Mouse (Mus musculus) heart, postnatal 0 days (tissue): Measurements from ENCODE around the gene Gm5416.

Experiments
- CTCF ChIP-seq: IDR thresholded peaks from 2 replicates; pipeline ENCODE4 v1.5.1; 2016; ENCODE audit warnings: antibody characterized with exemption, control low read depth, low read depth
- EP300 ChIP-seq: IDR thresholded peaks from 2 replicates; pipeline ENCODE4 v1.6.1; 2016; ENCODE audit warnings: antibody characterized with exemption, low read depth

DNA sequence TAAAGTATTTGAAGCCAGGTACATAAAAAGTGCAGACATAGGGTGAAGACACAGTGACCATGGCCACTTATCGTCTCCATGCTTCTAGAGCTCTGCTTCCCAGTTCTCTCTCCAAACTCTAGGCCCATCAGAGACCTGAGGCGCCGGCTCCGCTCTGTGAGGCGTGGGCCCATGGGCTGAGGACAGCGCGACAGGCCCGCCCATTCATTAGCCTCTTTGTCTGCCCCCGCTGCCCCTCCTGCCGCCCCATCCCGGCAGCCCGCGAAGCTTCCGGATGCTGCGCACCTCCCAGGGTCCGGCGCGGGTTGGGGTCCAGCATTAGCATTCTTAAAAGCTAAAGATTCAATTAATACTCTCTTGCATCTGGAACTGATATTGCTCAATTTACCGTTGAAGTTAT, 11.0 kb upstream of the Gm5416 start:
- TF ChIP-seq EP300: no peak
- no peak for TF ChIP-seq CTCF
